Mouse (Mus musculus) ES-Bruce4 (cell line): ENCODE measurements around the gene Inpp5k.

ENCODE experiments used
- CTCF ChIP-seq: IDR thresholded peaks from one replicate; pipeline ENCODE4 v1.8.1; 2011; ENCODE audit warnings: low read depth, low read length
- POLR2A ChIP-seq: IDR thresholded peaks from one replicate; pipeline ENCODE4 v1.8.1; 2011; ENCODE audit warnings: low read length; ENCODE audit not compliant: insufficient read depth

DNA sequence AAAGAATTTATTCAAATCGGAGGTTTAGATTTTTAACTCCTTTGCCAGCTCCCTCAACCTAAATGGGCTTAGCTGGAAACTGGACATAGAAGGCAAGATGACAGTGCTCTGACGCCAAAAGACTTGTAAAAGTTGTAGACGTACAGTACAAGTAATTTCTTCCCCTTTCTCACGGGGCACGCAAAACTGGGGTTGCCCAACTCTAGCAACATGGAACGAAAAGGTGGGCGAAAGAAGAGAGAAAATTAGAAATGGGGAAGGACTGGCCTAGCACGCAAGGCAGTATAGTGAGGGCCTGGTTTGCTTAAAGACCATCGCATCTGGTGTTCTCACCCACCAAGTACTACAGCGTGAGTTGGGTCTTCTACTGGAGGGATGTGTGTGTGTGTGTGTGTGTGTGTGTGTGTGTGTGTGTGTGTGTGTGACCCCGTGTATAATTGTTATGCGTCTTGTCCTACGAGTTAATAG is 20.2 kb downstream of the Inpp5k start:
- TF ChIP-seq CTCF (no peak), POLR2A (no peak)
